Mouse (Mus musculus): Measurements from ENCODE around the gene Cckbr. TPM values are rescaled to one million over a fixed set of nuclear protein-coding genes. Genes with fewer than 3 reads are reported as not detected.
"Not testable (repeated sequence)": the region's sequence is repeated elsewhere in the genome, so short reads cannot be mapped to it uniquely, and the experiment has no call there.

Cckbr gene
- polyA plus RNA-seq, 1 experiment, result not detected

GRCm38 (mm10) chr7:105458546-105458945 lies 33.0 kb downstream of the Cckbr start:
- TF ChIP-seq CEBPB (IDR thresholded peaks at IDR 0.05; ENCODE audit: insufficient read depth, poor library complexity, severe bottlenecking) (no peak), MYOG (IDR thresholded peaks at IDR 0.05; ENCODE audit: control insufficient read depth in 1 of 3, insufficient read depth in 1 of 3, insufficient read length in 2 of 3, low read depth in 2 of 3) (no peak), TCF12 (IDR thresholded peaks at IDR 0.05; ENCODE audit: insufficient read depth, poor library complexity, severe bottlenecking) (no peak), REST (IDR thresholded peaks at IDR 0.05; ENCODE audit: insufficient read depth, insufficient read length) (no peak), USF1 (IDR thresholded peaks at IDR 0.05; ENCODE audit: low read depth) (no peak), SRF (IDR thresholded peaks at IDR 0.05; ENCODE audit: control insufficient read depth, insufficient read length, low read depth) (no peak), E2F4 (IDR thresholded peaks at IDR 0.05; ENCODE audit: insufficient read depth) (no peak), TCF3 (IDR thresholded peaks at IDR 0.05; ENCODE audit: insufficient read length, low read depth) (no peak), MAX (IDR thresholded peaks at IDR 0.05; ENCODE audit: low read depth) (no peak), MYOD1 (IDR thresholded peaks at IDR 0.05; ENCODE audit: control insufficient read depth in 1 of 3, insufficient read length in 2 of 3, low read depth in 2 of 3) (no peak), POLR2A (IDR thresholded peaks at IDR 0.05; ENCODE audit: insufficient read length, low read depth) (no peak), POLR2AphosphoS2 (IDR thresholded peaks at IDR 0.05; ENCODE audit: insufficient read length, low read depth) (no peak)
- no peaks in the 10 kb centered on the region for H3K36me3 ChIP-seq (ENCODE audit: control insufficient read depth, insufficient read depth)
- H3K79me2 ChIP-seq (ENCODE audit: control insufficient read depth, insufficient read depth), result no peaks in the 10 kb centered on the region
- no peaks in the 10 kb centered on the region for H3K27me3 ChIP-seq (ENCODE audit: control insufficient read depth, insufficient read depth, insufficient read length)
- no peak overlapping the region for H3ac ChIP-seq (ENCODE audit: control insufficient read depth, insufficient read length)
- no peak overlapping the region for H3K4me2 ChIP-seq (ENCODE audit: low read depth)
- no peak overlapping the region for H3K4me3 ChIP-seq

DNA sequence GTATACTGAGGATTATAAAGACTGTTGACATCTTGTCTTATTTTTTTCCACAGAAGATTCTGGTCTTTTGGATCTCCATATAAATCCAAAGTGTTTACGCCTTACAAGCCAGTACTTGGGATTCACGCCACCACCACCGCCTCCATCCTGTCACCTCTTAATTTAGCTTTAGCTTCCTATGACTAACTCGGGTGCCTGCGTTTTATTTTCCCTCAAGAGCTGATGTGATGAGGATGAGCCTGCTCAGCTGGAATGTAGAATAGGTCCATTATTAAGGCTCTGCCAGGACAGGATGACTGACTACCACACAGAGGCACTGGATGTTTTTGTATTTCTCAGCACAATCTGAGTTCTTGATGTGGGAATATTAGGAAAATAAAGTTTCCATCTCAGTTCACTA lies 40.0 kb downstream of the Cckbr start:
- H3K4me2 ChIP-seq (ENCODE audit: low read depth); H3K79me2 ChIP-seq (ENCODE audit: control insufficient read depth, insufficient read depth); H3K36me3 ChIP-seq (ENCODE audit: control insufficient read depth, insufficient read depth); H3ac ChIP-seq (ENCODE audit: control insufficient read depth, insufficient read length); H3K4me3 ChIP-seq; H3K27me3 ChIP-seq (ENCODE audit: control insufficient read depth, insufficient read depth, insufficient read length): not testable (repeated sequence)

- H3K79me2 ChIP-seq (ENCODE audit: control insufficient read depth, insufficient read depth), result no peaks in the 10 kb centered on the region
- no peak overlapping the region for H3ac ChIP-seq (ENCODE audit: control insufficient read depth, insufficient read length)
- H3K4me3 ChIP-seq, result no peak overlapping the region
- H3K4me2 ChIP-seq (ENCODE audit: low read depth), result no peak overlapping the region
- H3K27me3 ChIP-seq (ENCODE audit: control insufficient read depth, insufficient read depth, insufficient read length), result no peaks in the 10 kb centered on the region
- no peak for TF ChIP-seq MYOD1 (IDR thresholded peaks at IDR 0.05; ENCODE audit: control insufficient read depth in 1 of 3, insufficient read length in 2 of 3, low read depth in 2 of 3)
- H3K36me3 ChIP-seq (ENCODE audit: control insufficient read depth, insufficient read depth), result no peaks in the 10 kb centered on the region
Measured at GRCm38 (mm10) chr7:105472607-105473006, 47.1 kb downstream of the Cckbr start.

DNA sequence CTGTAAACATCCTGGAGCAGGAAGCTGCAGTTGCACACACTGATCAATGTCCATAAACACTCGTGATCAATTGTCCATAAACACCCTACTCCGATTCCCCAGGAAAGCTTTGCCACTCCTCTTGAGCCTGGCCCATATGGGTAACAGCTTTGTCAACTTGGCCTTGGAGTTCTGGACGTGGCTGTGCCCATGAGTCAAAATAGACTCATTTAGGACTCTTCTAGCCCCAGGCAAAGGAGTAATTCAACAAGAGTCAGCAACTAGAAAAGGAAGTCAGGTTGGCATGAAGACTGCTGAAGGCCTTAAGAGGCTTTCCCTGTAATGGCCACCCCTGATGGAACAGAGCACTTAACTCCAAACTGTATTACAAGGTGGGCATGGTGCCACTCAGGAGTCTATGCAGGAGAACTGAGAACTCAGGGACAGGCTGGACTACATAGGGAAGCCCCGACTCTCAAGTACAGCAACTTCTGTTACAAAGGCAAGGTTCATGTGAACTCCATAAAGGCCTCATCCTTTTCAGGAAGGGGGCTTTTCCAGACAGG lies 49.3 kb downstream of the Cckbr start:
- H3K79me2 ChIP-seq (ENCODE audit: control insufficient read depth, insufficient read depth), result no peaks in the 10 kb centered on the region
- H3K27me3 ChIP-seq (ENCODE audit: control insufficient read depth, insufficient read depth, insufficient read length), result no peaks in the 10 kb centered on the region
- TF ChIP-seq REST (IDR thresholded peaks at IDR 0.05; ENCODE audit: insufficient read depth, insufficient read length), result no peak
- TF ChIP-seq TCF12 (IDR thresholded peaks at IDR 0.05; ENCODE audit: insufficient read depth, poor library complexity, severe bottlenecking), result no peak
- no peak for TF ChIP-seq MAX (IDR thresholded peaks at IDR 0.05; ENCODE audit: low read depth)
- TF ChIP-seq POLR2AphosphoS2 (IDR thresholded peaks at IDR 0.05; ENCODE audit: insufficient read length, low read depth), result no peak
- TF ChIP-seq POLR2A (IDR thresholded peaks at IDR 0.05; ENCODE audit: insufficient read length, low read depth), result no peak
- H3K36me3 ChIP-seq (ENCODE audit: control insufficient read depth, insufficient read depth), result no peaks in the 10 kb centered on the region
- no peak overlapping the region for H3K4me3 ChIP-seq
- no peak overlapping the region for H3ac ChIP-seq (ENCODE audit: control insufficient read depth, insufficient read length)
- peak overlapping the region; percentile 28 for H3K4me2 ChIP-seq (ENCODE audit: low read depth)

DNA sequence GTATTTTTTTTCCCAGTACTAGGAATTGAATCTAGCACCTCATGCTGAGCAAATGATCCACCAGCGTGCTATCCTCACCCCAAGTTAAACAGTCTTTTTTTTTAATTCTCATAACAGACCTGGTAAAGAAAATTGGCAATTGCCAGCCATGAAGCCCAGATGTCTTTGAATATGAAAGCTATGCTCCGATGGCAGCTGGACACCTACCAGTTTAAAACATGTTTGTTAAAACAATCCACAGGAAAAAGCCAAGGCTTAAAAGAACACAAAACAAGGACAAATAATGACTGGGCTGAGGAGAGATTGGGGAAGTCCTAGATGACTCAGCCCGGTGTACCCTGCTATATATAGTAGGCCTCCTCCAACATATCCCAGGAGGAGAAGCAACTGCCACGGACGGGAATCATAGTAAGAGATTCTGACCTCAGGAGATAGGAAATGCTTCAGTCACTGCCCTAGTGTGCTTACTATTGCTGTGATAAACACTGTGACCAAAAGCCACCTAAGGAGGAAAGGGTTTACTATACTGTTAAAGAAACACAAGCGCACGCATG lies 49.9 kb downstream of the Cckbr start:
- Histone ChIP-seq H3K79me2 (ENCODE audit: control insufficient read depth, insufficient read depth) (no peaks in the 10 kb centered on the region), H3K36me3 (ENCODE audit: control insufficient read depth, insufficient read depth) (no peaks in the 10 kb centered on the region), H3ac (ENCODE audit: control insufficient read depth, insufficient read length) (no peak overlapping the region), H3K4me2 (ENCODE audit: low read depth) (peak overlapping the region; percentile 28), H3K4me3 (no peak overlapping the region), H3K27me3 (ENCODE audit: control insufficient read depth, insufficient read depth, insufficient read length) (no peaks in the 10 kb centered on the region)
- no peak for TF ChIP-seq POLR2A (IDR thresholded peaks at IDR 0.05; ENCODE audit: insufficient read length, low read depth)
- TF ChIP-seq MAX (IDR thresholded peaks at IDR 0.05; ENCODE audit: low read depth), result no peak
- TF ChIP-seq REST (IDR thresholded peaks at IDR 0.05; ENCODE audit: insufficient read depth, insufficient read length), result no peak
- no peak for TF ChIP-seq POLR2AphosphoS2 (IDR thresholded peaks at IDR 0.05; ENCODE audit: insufficient read length, low read depth)
- no peak for TF ChIP-seq CEBPB (IDR thresholded peaks at IDR 0.05; ENCODE audit: insufficient read depth, poor library complexity, severe bottlenecking)
- TF ChIP-seq MYOG (IDR thresholded peaks at IDR 0.05; ENCODE audit: control insufficient read depth in 1 of 3, insufficient read depth in 1 of 3, insufficient read length in 2 of 3, low read depth in 2 of 3), result no peak
- TF ChIP-seq TCF12 (IDR thresholded peaks at IDR 0.05; ENCODE audit: insufficient read depth, poor library complexity, severe bottlenecking), result no peak
- TF ChIP-seq E2F4 (IDR thresholded peaks at IDR 0.05; ENCODE audit: insufficient read depth), result no peak
- no peak for TF ChIP-seq SRF (IDR thresholded peaks at IDR 0.05; ENCODE audit: control insufficient read depth, insufficient read length, low read depth)
- no peak for TF ChIP-seq MYOD1 (IDR thresholded peaks at IDR 0.05; ENCODE audit: control insufficient read depth in 1 of 3, insufficient read length in 2 of 3, low read depth in 2 of 3)
- no peak for TF ChIP-seq TCF3 (IDR thresholded peaks at IDR 0.05; ENCODE audit: insufficient read length, low read depth)
- no peak for TF ChIP-seq USF1 (IDR thresholded peaks at IDR 0.05; ENCODE audit: low read depth)
